In the genomic region with DNA sequence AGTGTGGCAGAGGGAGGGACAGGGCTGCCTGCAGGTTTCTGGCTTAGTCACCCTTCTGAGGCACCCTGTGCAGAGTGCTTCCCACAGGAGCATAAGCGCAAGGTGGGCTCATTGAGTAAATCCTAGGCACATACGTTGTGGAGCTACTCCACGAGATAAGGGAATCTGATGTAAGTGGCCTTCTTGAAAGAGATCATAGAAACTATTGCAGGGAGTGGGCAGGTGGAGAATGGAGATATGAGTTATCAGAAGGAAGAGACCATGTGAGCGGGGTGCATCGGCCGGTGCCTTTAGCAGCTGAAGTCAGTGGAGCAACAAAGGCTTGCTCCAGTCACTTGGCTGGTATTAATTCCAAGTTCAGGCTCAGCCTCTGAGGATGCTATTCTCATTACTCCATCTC, we compare ENCODE assay signal across 1 mouse cellular context.
A peak's percentile ranks its signal among the peaks of the same experiment; 100 is the strongest.
TF ChIP-seq lines count a peak whose summit lies in the region.

No protein-coding gene starts in this region.

TF ChIP-seq in MEL, 35 proteins besides CTCF, POLR2A, EP300 and RAD21 (continued from another document):
- TF ChIP-seq USF2 (IDR thresholded peaks at IDR 0.05; ENCODE audit: borderline replicate concordance in 1 of 2, insufficient read depth in 1 of 2, low read depth in 1 of 2, low read length in 2 of 2) (no peak), TCF12 (IDR thresholded peaks at IDR 0.05; ENCODE audit: low read depth, low read length) (peak; percentile 95), ZNF384 (IDR thresholded peaks at IDR 0.05; ENCODE audit: low read depth, low read length) (no peak), ZC3H11A (IDR thresholded peaks at IDR 0.05; ENCODE audit: low read depth, low read length) (no peak), MAZ (IDR thresholded peaks at IDR 0.05; ENCODE audit: low read depth, low read length) (no peak), RCOR1 (IDR thresholded peaks at IDR 0.05; ENCODE audit: low read depth, low read length) (peak; percentile 88), HCFC1 (IDR thresholded peaks at IDR 0.05; ENCODE audit: low read depth, low read length) (no peak), ZKSCAN1 (IDR thresholded peaks at IDR 0.05; ENCODE audit: low read depth, low read length) (no peak), TAL1 (IDR thresholded peaks at IDR 0.05; ENCODE audit: low read length) (peak; percentile 71), MEF2A (IDR thresholded peaks at IDR 0.05; ENCODE audit: extremely low read depth, insufficient replicate concordance, low read depth, low read length, poor library complexity, severe bottlenecking) (no peak), MAFK (IDR thresholded peaks at IDR 0.05; ENCODE audit: borderline replicate concordance, low read depth, low read length) (no peak), MYC (IDR thresholded peaks at IDR 0.05; ENCODE audit: low read depth, low read length) (0 out of 2 replicates have a peak, but pooled peaks have one; percentile 34), ELF1 (IDR thresholded peaks at IDR 0.05; ENCODE audit: low read depth, low read length) (no peak), NELFE (IDR thresholded peaks at IDR 0.05; ENCODE audit: low read depth, low read length) (no peak), GATA1 (IDR thresholded peaks at IDR 0.05; ENCODE audit: low read depth, low read length) (peak; percentile 92), POLR2AphosphoS2 (IDR thresholded peaks at IDR 0.05; ENCODE audit: low read length) (no peak), UBTF (IDR thresholded peaks at IDR 0.05; ENCODE audit: borderline replicate concordance, insufficient read depth, low read depth, low read length) (no peak), CHD1 (IDR thresholded peaks at IDR 0.05; ENCODE audit: low read depth, low read length) (no peak), GABPA (IDR thresholded peaks at IDR 0.05; ENCODE audit: low read depth, low read length) (no peak), TBP (IDR thresholded peaks at IDR 0.05; ENCODE audit: low read depth, low read length) (no peak), NRF1 (IDR thresholded peaks at IDR 0.05; ENCODE audit: insufficient read depth, low read depth, low read length, poor library complexity, severe bottlenecking) (no peak), KAT2A (conservative IDR thresholded peaks at IDR 0.05; ENCODE audit: low read depth, low read length) (no peak), USF1 (IDR thresholded peaks at IDR 0.05; ENCODE audit: low read depth, low read length) (peak; percentile 70)
